Mouse (Mus musculus): Measurements from ENCODE around the gene Pxylp1. TPM values are rescaled to one million over a fixed set of nuclear protein-coding genes. Genes with fewer than 3 reads are reported as not detected.

The Pxylp1 gene
- total RNA-seq, 1 experiment, result 3.6 TPM

- Histone ChIP-seq H3K9me3 (ENCODE audit: control insufficient read depth, insufficient read depth, low read depth, low read length) (no peaks in the 10 kb centered on the region), H3K4me3 (ENCODE audit: insufficient read depth in 1 of 2, low read depth in 1 of 2, low read length in 2 of 2, poor library complexity in 1 of 2, severe bottlenecking in 1 of 2) (no peak overlapping the region), H3K27ac (ENCODE audit: insufficient read depth, low read depth, low read length, poor library complexity, severe bottlenecking) (no peak overlapping the region), H3K4me1 (ENCODE audit: control insufficient read depth in 2 of 2, insufficient read depth in 2 of 2, low read length in 2 of 2, poor library complexity in 1 of 2) (no peaks in the 10 kb centered on the region), H3K9ac (ENCODE audit: insufficient read depth, low read depth, low read length, poor library complexity, severe bottlenecking) (no peak overlapping the region), H3K36me3 (ENCODE audit: control insufficient read depth, insufficient read depth, low read length, poor library complexity, severe bottlenecking) (no peaks in the 10 kb centered on the region)
- in situ Hi-C loops (cut with MboI; ENCODE audit: low sequenced_read_pairs in 2 of 2, unreplicated experiment in 2 of 2), result no loop called here
- no peak for DNase-seq (ENCODE audit: low read depth, low spot score)
- TF ChIP-seq CHD2 (IDR thresholded peaks at IDR 0.05; ENCODE audit: low read depth, low read length) (no peak), HCFC1 (IDR thresholded peaks at IDR 0.05; ENCODE audit: borderline replicate concordance, insufficient read depth, low read length) (no peak)
Observed at GRCm38 (mm10) chr9:96851634-96852033, 40.8 kb downstream of the Pxylp1 start.

- Histone ChIP-seq H3K9ac (ENCODE audit: insufficient read depth, low read depth, low read length, poor library complexity, severe bottlenecking) (no peak overlapping the region), H3K27ac (ENCODE audit: insufficient read depth, low read depth, low read length, poor library complexity, severe bottlenecking) (no peak overlapping the region; the same call in 1 of the 2 replicates), H3K4me3 (ENCODE audit: insufficient read depth in 1 of 2, low read depth in 1 of 2, low read length in 2 of 2, poor library complexity in 1 of 2, severe bottlenecking in 1 of 2) (no peak overlapping the region), H3K4me1 (ENCODE audit: control insufficient read depth in 2 of 2, insufficient read depth in 2 of 2, low read length in 2 of 2, poor library complexity in 1 of 2) (no peaks in the 10 kb centered on the region), H3K36me3 (ENCODE audit: control insufficient read depth, insufficient read depth, low read length, poor library complexity, severe bottlenecking) (no peaks in the 10 kb centered on the region), H3K9me3 (ENCODE audit: control insufficient read depth, insufficient read depth, low read depth, low read length) (no peaks in the 10 kb centered on the region)
- TF ChIP-seq ZNF384 (IDR thresholded peaks at IDR 0.05; ENCODE audit: low read depth, low read length), result no peak
- TF ChIP-seq HCFC1 (IDR thresholded peaks at IDR 0.05; ENCODE audit: borderline replicate concordance, insufficient read depth, low read length), result no peak
- no peak for TF ChIP-seq CHD2 (IDR thresholded peaks at IDR 0.05; ENCODE audit: low read depth, low read length)
- TF ChIP-seq MAFK (IDR thresholded peaks at IDR 0.05; ENCODE audit: insufficient read depth, low read depth, low read length), result no peak
- no peak for TF ChIP-seq ZC3H11A (IDR thresholded peaks at IDR 0.05; ENCODE audit: borderline replicate concordance, low read depth, low read length)
- in situ Hi-C loops (cut with MboI; ENCODE audit: low sequenced_read_pairs in 2 of 2, unreplicated experiment in 2 of 2), result no loop called here
- DNase-seq (ENCODE audit: low read depth, low spot score), result no peak
Observed at GRCm38 (mm10) chr9:96851036-96851435, 41.4 kb downstream of the Pxylp1 start.

GRCm38 (mm10) chr9:96849012-96849411 lies 43.5 kb downstream of the Pxylp1 start:
- in situ Hi-C loops (cut with MboI; ENCODE audit: low sequenced_read_pairs in 2 of 2, unreplicated experiment in 2 of 2), result no loop called here
- no peaks in the 10 kb centered on the region for H3K4me1 ChIP-seq (ENCODE audit: control insufficient read depth in 2 of 2, insufficient read depth in 2 of 2, low read length in 2 of 2, poor library complexity in 1 of 2)

GRCm38 (mm10) chr9:96846361-96846760 lies 46.1 kb downstream of the Pxylp1 start:
- H3K4me3 ChIP-seq (ENCODE audit: insufficient read depth in 1 of 2, low read depth in 1 of 2, low read length in 2 of 2, poor library complexity in 1 of 2, severe bottlenecking in 1 of 2), result no peak overlapping the region
- in situ Hi-C loops (cut with MboI; ENCODE audit: low sequenced_read_pairs in 2 of 2, unreplicated experiment in 2 of 2), result no loop called here

More at GRCm38 (mm10) chr9:96849012-96849411, 43.5 kb downstream of the Pxylp1 start:
- TF ChIP-seq MAFK (IDR thresholded peaks at IDR 0.05; ENCODE audit: insufficient read depth, low read depth, low read length) (peak; percentile 77), CHD2 (IDR thresholded peaks at IDR 0.05; ENCODE audit: low read depth, low read length) (no peak)
- no peaks in the 10 kb centered on the region for H3K36me3 ChIP-seq (ENCODE audit: control insufficient read depth, insufficient read depth, low read length, poor library complexity, severe bottlenecking)
- DNase-seq (ENCODE audit: low read depth, low spot score), result no peak
- H3K27ac ChIP-seq (ENCODE audit: insufficient read depth, low read depth, low read length, poor library complexity, severe bottlenecking), result no peak overlapping the region
- no peak overlapping the region for H3K4me3 ChIP-seq (ENCODE audit: insufficient read depth in 1 of 2, low read depth in 1 of 2, low read length in 2 of 2, poor library complexity in 1 of 2, severe bottlenecking in 1 of 2)
- H3K9ac ChIP-seq (ENCODE audit: insufficient read depth, low read depth, low read length, poor library complexity, severe bottlenecking), result no peak overlapping the region
- no peaks in the 10 kb centered on the region for H3K9me3 ChIP-seq (ENCODE audit: control insufficient read depth, insufficient read depth, low read depth, low read length)

GRCm38 (mm10) chr9:96844798-96845209 lies 47.7 kb downstream of the Pxylp1 start:
- Histone ChIP-seq H3K9ac (ENCODE audit: insufficient read depth, low read depth, low read length, poor library complexity, severe bottlenecking) (no peak overlapping the region), H3K4me1 (ENCODE audit: control insufficient read depth in 2 of 2, insufficient read depth in 2 of 2, low read length in 2 of 2, poor library complexity in 1 of 2) (no peaks in the 10 kb centered on the region), H3K4me3 (ENCODE audit: insufficient read depth in 1 of 2, low read depth in 1 of 2, low read length in 2 of 2, poor library complexity in 1 of 2, severe bottlenecking in 1 of 2) (no peak overlapping the region), H3K9me3 (ENCODE audit: control insufficient read depth, insufficient read depth, low read depth, low read length) (no peaks in the 10 kb centered on the region), H3K36me3 (ENCODE audit: control insufficient read depth, insufficient read depth, low read length, poor library complexity, severe bottlenecking) (no peaks in the 10 kb centered on the region), H3K27ac (ENCODE audit: insufficient read depth, low read depth, low read length, poor library complexity, severe bottlenecking) (no peak overlapping the region)
- in situ Hi-C loops (cut with MboI; ENCODE audit: low sequenced_read_pairs in 2 of 2, unreplicated experiment in 2 of 2), result no loop called here
- no peak for TF ChIP-seq MAFK (IDR thresholded peaks at IDR 0.05; ENCODE audit: insufficient read depth, low read depth, low read length)
- no peak for DNase-seq (ENCODE audit: low read depth, low spot score)

More at GRCm38 (mm10) chr9:96846361-96846760, 46.1 kb downstream of the Pxylp1 start:
- no peak for DNase-seq (ENCODE audit: low read depth, low spot score)
- no peak for TF ChIP-seq CHD2 (IDR thresholded peaks at IDR 0.05; ENCODE audit: low read depth, low read length)
- no peak for TF ChIP-seq ZC3H11A (IDR thresholded peaks at IDR 0.05; ENCODE audit: borderline replicate concordance, low read depth, low read length)
- TF ChIP-seq MAFK (IDR thresholded peaks at IDR 0.05; ENCODE audit: insufficient read depth, low read depth, low read length), result no peak
- H3K27ac ChIP-seq (ENCODE audit: insufficient read depth, low read depth, low read length, poor library complexity, severe bottlenecking), result no peak overlapping the region
- H3K9me3 ChIP-seq (ENCODE audit: control insufficient read depth, insufficient read depth, low read depth, low read length), result no peaks in the 10 kb centered on the region
- no peaks in the 10 kb centered on the region for H3K4me1 ChIP-seq (ENCODE audit: control insufficient read depth in 2 of 2, insufficient read depth in 2 of 2, low read length in 2 of 2, poor library complexity in 1 of 2)
- H3K9ac ChIP-seq (ENCODE audit: insufficient read depth, low read depth, low read length, poor library complexity, severe bottlenecking), result no peak overlapping the region
- H3K36me3 ChIP-seq (ENCODE audit: control insufficient read depth, insufficient read depth, low read length, poor library complexity, severe bottlenecking), result no peaks in the 10 kb centered on the region

All from ES-E14 (cell line).